20 mouse cellular contexts compared by ENCODE assay signal in genomic region chr2:77183646-77184045, GRCm38 (mm10). TPM values are rescaled to one million over a fixed set of nuclear protein-coding genes. Genes with fewer than 3 reads are reported as not detected.
DNase-seq lines count a peak whose midpoint lies in the region; ATAC-seq and TF ChIP-seq lines count a peak whose summit lies in the region.
"Had no signal": no experiment of that assay in that cellular context is flagged by ENCODE, and none has a peak within 500 bp of the region (broad histone marks: within the 10 kb centered on the region; RNA-seq: fewer than 3 reads in every experiment).

No protein-coding gene starts in this region.

- no peak for DNase-seq in frontal cortex, postnatal 25 days (ENCODE audit: low spot score in 2 of 2)
- DNase-seq in heart, adult 11 months, result no peak
- no peak for DNase-seq in left cerebral cortex, adult 2 months (ENCODE audit: extremely low spot score in 1 of 2, low spot score in 2 of 2)
- DNase-seq in left cerebral cortex, adult 8-10 months (ENCODE audit: low spot score in 2 of 2), result no peak
- DNase-seq: adrenal gland, adult 2 months; cerebellum, adult 9-10 months; kidney, adult 8-10 months; kidney, postnatal 25 days; liver, postnatal 0 days; lung, postnatal 10 days; right cerebral cortex, postnatal 25 days had no signal

- 68% methylated on average over 2 of the region's 2 CpGs for WGBS in heart, embryonic 15.5 days
- 60% methylated on average over 2 of the region's 2 CpGs for WGBS in stomach, embryonic 16.5 days

- H3K27ac ChIP-seq in heart, embryonic 15.5 days, result peak overlapping the region; percentile 96
- H3K27ac ChIP-seq in left cerebral cortex, adult 2 months, result peak overlapping the region; percentile 66
- H3K27ac ChIP-seq in stomach, embryonic 16.5 days (ENCODE audit: low read length), result peak overlapping the region; percentile 29; the same call in 1 of the 2 replicates
- H3K27ac ChIP-seq: embryonic facial prominence, embryonic 12.5 days; limb, embryonic 10.5 days; midbrain, embryonic 13.5 days had no signal

- no peak overlapping the region; the same call in 1 of the 2 replicates for H3K4me2 ChIP-seq in heart, embryonic 15.5 days
- H3K4me2 ChIP-seq in stomach, embryonic 16.5 days (ENCODE audit: low read depth, low read length), result no peak overlapping the region
- H3K4me2 ChIP-seq: embryonic facial prominence, embryonic 12.5 days; midbrain, embryonic 13.5 days had no signal

- peak; percentile 94 for ATAC-seq in frontal cortex, adult (ENCODE audit: low TSS enrichment)
- no peak for ATAC-seq in heart, embryonic 15.5 days (replicated peaks; ENCODE audit: insufficient number of reproducible peaks, insufficient read depth, low FRiP score, low read depth)
- no peak for ATAC-seq in stomach, embryonic 16.5 days (ENCODE audit: insufficient read depth, low FRiP score)
- no peak for ATAC-seq in inflammation-experienced regulatory T-cells, adult 6 months
- ATAC-seq: forebrain, embryonic 14.5 days; liver, postnatal 0 days; midbrain, embryonic 13.5 days had no signal

- no peaks in the 10 kb centered on the region for H3K9me3 ChIP-seq in heart, embryonic 15.5 days (replicated peaks)
- 0 out of 2 replicates have a peak, but pooled peaks cover 4% of the 10 kb centered on the region for H3K9me3 ChIP-seq in stomach, embryonic 16.5 days (replicated peaks; ENCODE audit: control insufficient read depth, low read length)
- H3K9me3 ChIP-seq: embryonic facial prominence, embryonic 12.5 days; limb, embryonic 10.5 days; midbrain, embryonic 13.5 days had no signal

- no peak for TF ChIP-seq CTCF in left cerebral cortex, adult 2 months (IDR thresholded peaks at IDR 0.05)

- intact Hi-C loops in left cerebral cortex, adult 2 months (cut with DNase I), result no loop called here

- H3K36me3 ChIP-seq in heart, embryonic 15.5 days, result peaks cover 12% of the 10 kb centered on the region; the same call in 1 of the 2 replicates
- no peaks in the 10 kb centered on the region for H3K36me3 ChIP-seq in stomach, embryonic 16.5 days (ENCODE audit: control insufficient read depth, insufficient read depth, low read length)

- H3K4me1 ChIP-seq in heart, embryonic 15.5 days (replicated peaks), result peaks cover 40% of the 10 kb centered on the region
- peaks cover 4% of the 10 kb centered on the region for H3K4me1 ChIP-seq in stomach, embryonic 16.5 days (ENCODE audit: control insufficient read depth, insufficient read depth, low read length)
- H3K4me1 ChIP-seq: embryonic facial prominence, embryonic 12.5 days; limb, embryonic 10.5 days; midbrain, embryonic 13.5 days had no signal

- H3K27me3 ChIP-seq in heart, embryonic 15.5 days, result no peaks in the 10 kb centered on the region
- H3K27me3 ChIP-seq in stomach, embryonic 16.5 days (ENCODE audit: control insufficient read depth, insufficient read depth, low read length), result no peaks in the 10 kb centered on the region
- H3K27me3 ChIP-seq: embryonic facial prominence, embryonic 12.5 days; midbrain, embryonic 13.5 days had no signal

- H3K4me3 ChIP-seq in heart, embryonic 15.5 days, result no peak overlapping the region
- H3K4me3 ChIP-seq in left cerebral cortex, adult 2 months, result no peak overlapping the region
- H3K4me3 ChIP-seq in stomach, embryonic 16.5 days (replicated peaks; ENCODE audit: low read length), result no peak overlapping the region
- H3K4me3 ChIP-seq: embryonic facial prominence, embryonic 12.5 days; limb, embryonic 10.5 days; midbrain, embryonic 13.5 days had no signal

- no peak overlapping the region for H3K9ac ChIP-seq in heart, embryonic 15.5 days
- H3K9ac ChIP-seq in stomach, embryonic 16.5 days (ENCODE audit: low read length), result no peak overlapping the region
- H3K9ac ChIP-seq: embryonic facial prominence, embryonic 12.5 days; liver, postnatal 0 days; midbrain, embryonic 13.5 days had no signal

RNA-seq across cellular contexts. Expression of gene Ccdc141, which starts 13.2 kb away (rescaled TPM):
- 140 and 175 TPM in 2 replicates for polyA plus RNA-seq in heart, embryonic 15.5 days (2015; fragmentation: Nextera tagmentation; extraction: Ambion mirVana)
- total RNA-seq in left cerebral cortex, adult 2 months (2021), result 10 to 100 TPM; 18.5 to 28.2 TPM
- total RNA-seq in left cerebral cortex, adult 8-10 months (2022), result 10 to 100 TPM; 19.5 to 27.3 (median 21.1) TPM
- polyA plus RNA-seq in stomach, embryonic 16.5 days (2015; fragmentation: Nextera tagmentation; extraction: Ambion mirVana), result 12.1 and 12.9 TPM in 2 replicates
- 1 to 10 TPM; 1.1 to 2.9 (median 1.1) TPM for polyA plus RNA-seq in inflammation-experienced regulatory T-cells, adult 6 months (2017; shearing (Covaris generic))
- total RNA-seq: neutrophil, adult 5-6 weeks had no signal

Comparison
In these comparisons a context has a peak if more than half of its experiments do, and no peak if none do; other contexts are left out.
1. H3K27ac ChIP-seq: peak in every context shown above with its lines; median percentile 96 in heart, embryonic 15.5 days; 66 in left cerebral cortex, adult 2 months; 29 in stomach, embryonic 16.5 days.
2. RNA of gene Ccdc141, which starts 13.2 kb away (polyA plus RNA-seq): 140 to 175 TPM in heart, embryonic 15.5 days; 12.1 to 12.9 TPM in stomach, embryonic 16.5 days and 1.1 to 2.9 TPM in inflammation-experienced regulatory T-cells, adult 6 months; every median in the first group is over 10 times any median in the second.